Mouse (Mus musculus) hindbrain, postnatal 0 days (tissue): ENCODE results near the gene Olfr1467. TPM values are rescaled to one million over a fixed set of nuclear protein-coding genes. Genes with fewer than 3 reads are reported as not detected.

ENCODE experiments used
- ATAC-seq: fragments of 200-750 bp; cut with Nextera tagmentation; 2 replicates; pipeline ENCODE4 v1.8.0; 2017; ENCODE audit warnings: mild to moderate bottlenecking, moderate TSS enrichment, moderate library complexity
- DNase-seq: peaks from one replicate; pipeline ENCODE4 v3.0.0-alpha.2; 2015; ENCODE audit warnings: low spot score
- H3K27ac ChIP-seq: fragments of 300-500 bp; sonication (generic); 2 replicates; pipeline ENCODE4 v1.5.1; 2014; ENCODE audit warnings: mild to moderate bottlenecking
- H3K27me3 ChIP-seq: fragments of 300-500 bp; sonication (generic); 2 replicates; pipeline ENCODE4 v1.6.1; 2014; ENCODE audit warnings: low read length, mixed read lengths; ENCODE audit not compliant: insufficient read depth
- H3K36me3 ChIP-seq: fragments of 300-500 bp; sonication (generic); 2 replicates; pipeline ENCODE4 v1.6.1; 2014; ENCODE audit warnings: low read length, mixed read lengths; ENCODE audit not compliant: insufficient read depth
- H3K4me1 ChIP-seq: fragments of 300-500 bp; sonication (generic); 2 replicates; pipeline ENCODE4 v1.6.1; 2014; ENCODE audit warnings: antibody characterized with exemption, low read length, mixed read lengths; ENCODE audit not compliant: insufficient read depth
- H3K4me2 ChIP-seq: fragments of 300-500 bp; sonication (generic); 2 replicates; pipeline ENCODE4 v1.6.1; 2014; ENCODE audit warnings: low read depth, mild to moderate bottlenecking, low read length, moderate library complexity, mixed read lengths
- H3K4me3 ChIP-seq: fragments of 300-500 bp; sonication (generic); 2 replicates; pipeline ENCODE4 v1.5.1; 2014; ENCODE audit warnings: low read length
- H3K9ac ChIP-seq: fragments of 300-500 bp; sonication (generic); replicated peaks from 2 replicates; pipeline ENCODE4 v1.6.1; 2014; ENCODE audit warnings: mild to moderate bottlenecking, low read length, moderate library complexity, mixed read lengths
- H3K9me3 ChIP-seq: fragments of 300-500 bp; sonication (generic); 2 replicates; pipeline ENCODE4 v1.6.1; 2016; ENCODE audit warnings: low read length, mixed read lengths
- CTCF ChIP-seq: IDR thresholded peaks from 2 replicates; pipeline ENCODE4 v1.5.1; 2016; ENCODE audit warnings: antibody characterized with exemption, control low read depth, low read depth
- WGBS: fragments of 180-500 bp; shearing (Covaris S2); extraction: QIAGEN DNeasy Blood & Tissue Kit; methylation state at CpG from one replicate; pipeline ENCODE4 v1.1.7; 2014; 5-methylcytosine and 5-hydroxymethylcytosine counted together
- polyA plus RNA-seq: library from polyadenylated mRNA; unstranded; fragments of >200 nt; fragmentation: Nextera tagmentation; extraction: Ambion mirVana; gene quantifications from 2 replicates; pipeline ENCODE4 v1.2.1, GENCODE M21; 2015
- total RNA-seq: library from RNA; depleted of rRNA; stranded (reverse); fragments of >200 nt; gene quantifications from 2 replicates; pipeline ENCODE4 v1.2.3, GENCODE M21; 2014; rRNA removed

The Olfr1467 gene
- total RNA-seq (not detected in 2 replicates), polyA plus RNA-seq (not detected in 2 replicates)

- ATAC-seq (no peak), DNase-seq (no peak)
- TF ChIP-seq CTCF: no peak
- no peak within 1 kb of the TSS for H3K4me2 ChIP-seq
- 0 out of 2 replicates have a peak, but pooled peaks cover 3% of the 10 kb centered on the region for H3K9me3 ChIP-seq
- no peaks in the 10 kb centered on the region for H3K27me3 ChIP-seq
- WGBS: 77% methylated on average over 2 of the region's 2 CpGs
- H3K4me3 ChIP-seq: no peak within 1 kb of the TSS
- no peak within 1 kb of the TSS for H3K9ac ChIP-seq
- no peaks in the 10 kb centered on the region for H3K36me3 ChIP-seq
- no peaks in the 10 kb centered on the region for H3K4me1 ChIP-seq
- no peak within 1 kb of the TSS for H3K27ac ChIP-seq
These were observed at the start of gene Olfr1467 for GRCm38 (mm10) chr19:13361936-13362335. Gene Olfr1467, plus strand, starts transcription at chr19:13362236.

DNA sequence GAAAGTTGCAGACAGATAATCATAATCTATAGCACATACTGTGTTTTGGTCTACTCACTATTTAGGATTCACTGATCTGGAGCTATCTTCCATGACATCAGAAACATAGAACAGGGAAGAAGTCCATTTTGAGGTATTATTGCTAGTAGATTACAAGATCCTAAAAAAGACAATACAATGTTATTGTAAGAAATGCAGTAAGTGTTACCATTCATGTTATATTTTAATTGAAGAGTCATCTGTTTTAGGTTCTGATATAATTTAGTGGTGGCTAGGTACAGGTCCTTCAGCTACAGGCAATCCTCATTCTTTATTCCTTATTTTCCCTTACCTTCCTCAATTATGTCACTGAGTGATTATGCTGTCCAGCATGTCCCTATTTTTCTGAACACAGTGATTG is 46.6 kb upstream of the Olfr1467 start, which contains the start of gene Olfr1465:
Gene Olfr1465 (minus strand): TSS at position 101 of the 400 bp plus-strand sequence.
- no peaks in the 10 kb centered on the region for H3K36me3 ChIP-seq
- TF ChIP-seq CTCF: no peak

DNA sequence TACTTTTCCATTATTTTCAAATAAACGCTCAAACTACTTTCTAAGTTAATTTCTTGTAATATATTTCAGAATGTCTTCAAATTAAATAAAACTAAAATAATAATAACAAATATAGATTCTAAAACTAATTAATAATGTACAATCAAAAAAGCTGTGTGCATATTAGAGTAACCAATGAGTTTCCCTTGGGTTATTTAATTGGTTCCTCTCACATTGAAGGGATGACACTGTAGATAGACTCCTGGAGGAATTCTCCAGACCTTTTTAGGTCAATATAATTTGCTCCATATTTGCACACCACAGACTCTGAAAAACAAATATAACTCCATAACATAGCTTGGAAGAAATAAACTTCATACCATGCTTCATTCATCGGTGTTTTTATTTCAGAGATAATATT is 23.5 kb upstream of the Olfr1467 start, which contains the start of gene Olfr1466:
Gene Olfr1466 (plus strand): TSS at position 301 of the 400 bp plus-strand sequence.
- H3K27ac ChIP-seq: no peak within 1 kb of the TSS
- no peak for DNase-seq
- H3K9me3 ChIP-seq: peaks cover 7% of the 10 kb centered on the region; the same call in 1 of the 2 replicates
- no peak for ATAC-seq
- no peaks in the 10 kb centered on the region for H3K4me1 ChIP-seq
- 88% methylated on average over 2 of the region's 2 CpGs for WGBS
- H3K4me2 ChIP-seq: no peak within 1 kb of the TSS
- no peak for TF ChIP-seq CTCF
- no peaks in the 10 kb centered on the region for H3K36me3 ChIP-seq
- no peak within 1 kb of the TSS for H3K9ac ChIP-seq
- no peak within 1 kb of the TSS for H3K4me3 ChIP-seq
- no peaks in the 10 kb centered on the region for H3K27me3 ChIP-seq

More for the DNA sequence above, 46.6 kb upstream of the Olfr1467 start, which contains the start of gene Olfr1465:
- no peak for DNase-seq
- Histone ChIP-seq H3K9ac (no peak within 1 kb of the TSS), H3K27ac (no peak within 1 kb of the TSS), H3K9me3 (peaks cover 11% of the 10 kb centered on the region; the same call in 1 of the 2 replicates), H3K4me3 (no peak within 1 kb of the TSS), H3K27me3 (no peaks in the 10 kb centered on the region), H3K4me1 (no peaks in the 10 kb centered on the region), H3K4me2 (no peak within 1 kb of the TSS)
- ATAC-seq: no peak

DNA sequence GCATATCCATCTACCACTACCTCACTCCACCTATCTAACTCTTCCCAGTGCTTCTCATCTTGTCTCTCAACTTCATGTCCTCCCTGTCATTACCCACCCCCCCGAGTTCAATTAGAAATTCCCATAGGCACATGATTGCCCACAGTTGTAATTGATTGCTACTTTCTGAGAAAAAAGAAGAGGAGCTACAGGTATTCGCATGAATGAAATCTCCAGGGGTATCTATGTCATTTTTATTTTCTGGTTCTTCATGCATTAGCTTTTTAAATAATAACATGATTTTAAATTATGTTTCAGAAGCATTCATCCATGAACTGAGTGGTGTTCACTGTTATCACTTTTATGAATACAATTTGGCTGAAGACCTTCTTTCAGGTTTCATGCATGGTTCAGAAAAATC is 45.5 kb downstream of the Olfr1467 start, which contains the start of gene Olfr1469:
Gene Olfr1469 (plus strand): TSS at position 301 of the 400 bp plus-strand sequence.
- no peak within 1 kb of the TSS for H3K9ac ChIP-seq
- no peak within 1 kb of the TSS for H3K4me3 ChIP-seq
- no peak within 1 kb of the TSS for H3K27ac ChIP-seq
- H3K9me3 ChIP-seq: peaks cover 11% of the 10 kb centered on the region; the same call in 1 of the 2 replicates
- no peaks in the 10 kb centered on the region for H3K4me1 ChIP-seq
- no peak for TF ChIP-seq CTCF
- no peaks in the 10 kb centered on the region for H3K36me3 ChIP-seq
- no peak within 1 kb of the TSS for H3K4me2 ChIP-seq
- WGBS: 79% methylated on average over 2 of the region's 2 CpGs
- no peak for DNase-seq
- no peaks in the 10 kb centered on the region for H3K27me3 ChIP-seq
- ATAC-seq: no peak

Other genes starting within 250 kb of the Olfr1467 start
- not detected in 2 replicates for gene Olfr1459, start 212.7 kb upstream of the Olfr1467 start, total RNA-seq
- not detected in 2 replicates for gene Olfr1459, start 212.7 kb upstream of the Olfr1467 start, polyA plus RNA-seq
- not detected in 2 replicates for gene Olfr1461, start 199.2 kb upstream of the Olfr1467 start, total RNA-seq
- gene Olfr1461, start 199.2 kb upstream of the Olfr1467 start, polyA plus RNA-seq: not detected in 2 replicates
- not detected in 2 replicates for gene Olfr1462, start 176.5 kb upstream of the Olfr1467 start, total RNA-seq
- not detected in 2 replicates for gene Olfr1462, start 176.5 kb upstream of the Olfr1467 start, polyA plus RNA-seq
- not detected in 2 replicates for gene Olfr1463, start 130.9 kb upstream of the Olfr1467 start, total RNA-seq
- gene Olfr1463, start 130.9 kb upstream of the Olfr1467 start, polyA plus RNA-seq: not detected in 2 replicates
- gene Olfr1465, start 46.7 kb upstream of the Olfr1467 start, total RNA-seq: not detected in 2 replicates
- gene Olfr1465, start 46.7 kb upstream of the Olfr1467 start, polyA plus RNA-seq: not detected in 2 replicates
- gene Olfr1466, start 23.4 kb upstream of the Olfr1467 start, total RNA-seq: not detected in 2 replicates
- not detected in 2 replicates for gene Olfr1466, start 23.4 kb upstream of the Olfr1467 start, polyA plus RNA-seq
- gene Olfr1469, start 45.6 kb downstream of the Olfr1467 start, total RNA-seq: not detected in 2 replicates
- not detected in 2 replicates for gene Olfr1469, start 45.6 kb downstream of the Olfr1467 start, polyA plus RNA-seq
- not detected in 2 replicates for gene Olfr1471, start 81.2 kb downstream of the Olfr1467 start, total RNA-seq
- gene Olfr1471, start 81.2 kb downstream of the Olfr1467 start, polyA plus RNA-seq: not detected in 2 replicates
- not detected in 2 replicates for gene Olfr1472, start 93.8 kb downstream of the Olfr1467 start, total RNA-seq
- gene Olfr1472, start 93.8 kb downstream of the Olfr1467 start, polyA plus RNA-seq: not detected in 2 replicates
- not detected in 2 replicates for gene Olfr1474, start 107.3 kb downstream of the Olfr1467 start, total RNA-seq
- gene Olfr1474, start 107.3 kb downstream of the Olfr1467 start, polyA plus RNA-seq: not detected in 2 replicates
- gene Olfr1475, start 118.0 kb downstream of the Olfr1467 start, total RNA-seq: not detected in 2 replicates
- gene Olfr1475, start 118.0 kb downstream of the Olfr1467 start, polyA plus RNA-seq: not detected in 2 replicates
- not detected in 2 replicates for gene Olfr1477, start 138.3 kb downstream of the Olfr1467 start, total RNA-seq
- gene Olfr1477, start 138.3 kb downstream of the Olfr1467 start, polyA plus RNA-seq: not detected in 2 replicates
- gene Olfr1480, start 165.7 kb downstream of the Olfr1467 start, total RNA-seq: not detected in 2 replicates
- gene Olfr1480, start 165.7 kb downstream of the Olfr1467 start, polyA plus RNA-seq: not detected in 2 replicates
- gene Olfr1484, start 221.3 kb downstream of the Olfr1467 start, total RNA-seq: not detected in 2 replicates
- not detected in 2 replicates for gene Olfr1484, start 221.3 kb downstream of the Olfr1467 start, polyA plus RNA-seq